Mouse (Mus musculus) kidney, adult 11 months (tissue): Measurements from ENCODE around the gene Osbpl10.
"Not testable (repeated sequence)": the region's sequence is repeated elsewhere in the genome, so short reads cannot be mapped to it uniquely, and the experiment has no call there.

Source experiments
- DNase-seq: peaks from one replicate; pipeline ENCODE4 v3.0.0; 2022

The Osbpl10 gene

DNA sequence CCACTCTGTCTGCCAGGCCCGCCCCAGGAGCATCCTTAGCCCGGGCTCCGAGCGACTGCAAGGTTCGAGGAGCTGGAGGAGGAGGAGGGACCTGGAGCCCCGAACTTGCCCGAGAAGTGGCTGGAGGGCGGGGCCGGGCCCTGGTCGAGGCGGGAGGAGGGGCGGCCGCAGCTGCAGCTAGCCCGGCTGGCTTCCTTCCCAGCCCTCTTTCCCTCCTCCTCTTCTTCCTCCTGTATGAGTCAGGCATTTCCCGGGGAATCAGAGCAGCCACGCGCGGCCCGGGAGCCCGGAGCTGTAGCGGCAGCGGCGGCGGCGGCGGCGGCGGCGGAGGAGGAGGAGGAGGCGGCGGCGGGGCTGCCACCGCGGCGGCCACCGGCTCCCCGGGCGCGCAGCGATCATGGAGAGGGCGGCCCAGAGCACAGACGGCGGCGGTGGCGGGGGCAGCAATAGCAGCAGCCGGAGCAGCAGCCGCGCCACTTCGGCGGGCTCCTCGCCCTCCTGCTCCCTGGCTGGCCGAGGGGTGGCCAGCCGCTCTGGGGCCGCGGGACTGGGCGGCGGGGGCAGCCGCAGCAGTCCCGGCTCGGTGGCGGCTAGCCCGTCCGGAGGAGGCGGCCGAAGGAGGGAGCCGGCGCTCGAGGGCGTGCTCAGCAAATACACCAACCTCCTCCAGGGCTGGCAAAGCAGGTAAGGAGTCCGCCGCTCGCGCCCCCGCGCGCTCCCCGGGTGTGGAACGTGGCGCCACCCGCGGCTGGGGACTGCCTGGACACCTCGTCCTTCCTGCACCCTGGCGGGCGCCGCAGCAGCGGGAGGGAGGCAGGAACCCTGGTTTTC, at the start of gene Osbpl10:
TSS of gene Osbpl10 (plus strand) at position 289 of the 831 bp plus-strand sequence.
- peak; percentile 90 for DNase-seq

DNA sequence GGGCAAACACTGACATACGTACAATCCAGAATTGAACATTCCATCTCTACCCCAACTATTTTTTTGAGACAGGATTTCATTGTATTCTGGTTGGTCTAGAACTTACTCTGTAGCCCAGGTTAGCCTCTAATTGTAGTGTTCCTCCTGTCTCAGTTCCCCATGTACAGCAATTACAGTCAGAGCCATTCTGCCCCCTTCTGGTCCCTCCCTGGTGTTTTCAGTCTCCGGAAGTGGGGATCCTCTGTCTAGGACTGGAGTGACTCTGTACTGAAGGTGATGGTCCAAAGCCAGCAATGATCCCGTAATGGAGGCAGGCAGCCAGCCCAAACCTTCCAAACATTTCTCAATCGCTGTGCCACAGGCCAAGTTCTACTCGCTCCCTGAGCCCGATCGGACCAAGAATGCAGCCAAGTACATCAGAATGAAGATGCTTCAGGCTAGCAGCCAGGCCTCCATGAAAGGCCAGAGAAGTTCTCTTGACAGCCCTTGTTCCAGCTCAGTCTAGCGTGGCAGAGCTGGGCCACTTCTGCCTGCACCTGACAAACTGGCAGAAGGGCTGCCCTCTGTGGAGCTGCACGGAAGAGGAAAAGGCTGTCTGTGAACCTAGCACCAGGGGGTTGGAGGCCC, 47.8 kb upstream of the Osbpl10 start:
- peak; percentile 90 for DNase-seq

DNA sequence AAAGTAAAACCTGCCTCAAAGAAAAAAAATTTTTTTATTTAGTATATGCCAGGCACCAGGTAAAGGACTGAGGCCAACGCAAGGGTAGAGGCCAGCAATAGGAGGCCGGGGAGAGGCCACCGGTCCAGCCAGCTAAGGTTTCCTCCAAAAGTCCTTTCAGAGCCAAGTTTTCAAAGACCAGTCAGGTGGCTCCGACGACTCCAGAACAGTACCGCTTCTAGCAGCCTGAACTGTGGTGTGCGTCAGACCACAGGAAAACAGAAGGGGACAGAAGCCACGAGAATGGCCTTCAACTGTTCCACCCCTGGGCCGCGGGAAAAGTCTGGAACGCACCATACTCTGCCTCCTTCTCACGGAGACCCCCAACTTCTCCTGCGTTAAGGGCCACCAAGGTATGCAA, 45.8 kb upstream of the Osbpl10 start:
- peak; percentile 49 for DNase-seq

- DNase-seq, result no peak
Measured at GRCm38 (mm10) chr9:114933037-114933722, 45.2 kb upstream of the Osbpl10 start.

DNA sequence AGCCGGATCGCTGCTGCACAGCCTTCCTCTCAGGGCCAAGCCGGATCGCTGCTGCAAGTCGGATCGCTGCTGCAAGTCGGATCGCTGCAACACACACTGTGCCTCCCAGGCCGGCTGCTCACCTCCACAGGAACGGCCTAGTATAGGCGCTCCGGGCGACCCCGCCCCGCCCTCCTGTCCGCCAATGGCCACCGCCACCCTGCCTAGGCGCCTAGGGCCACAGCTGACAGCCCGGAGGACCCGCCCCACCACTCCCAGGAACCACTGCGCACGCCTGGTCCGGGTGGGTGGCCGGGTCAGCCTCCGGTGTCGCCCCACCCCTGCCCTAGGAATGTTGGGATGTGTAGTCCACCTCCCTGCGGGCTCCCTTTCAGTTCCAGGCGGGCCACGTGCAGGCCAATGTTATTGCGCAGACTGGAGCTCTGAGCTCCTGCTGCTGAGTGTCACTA, 44.6 kb upstream of the Osbpl10 start, which contains the start of gene Gpd1l:
TSS of gene Gpd1l (minus strand) at position 265 of the 449 bp plus-strand sequence.
- DNase-seq, result peak; percentile 98

GRCm38 (mm10) chr9:114934231-114934630, 44.1 kb upstream of the Osbpl10 start:
- no peak for DNase-seq

GRCm38 (mm10) chr9:114935321-114935720, 43.0 kb upstream of the Osbpl10 start:
- no peak for DNase-seq

GRCm38 (mm10) chr9:114936687-114937086, 41.7 kb upstream of the Osbpl10 start:
- no peak for DNase-seq

- DNase-seq, result no peak
Measured at GRCm38 (mm10) chr9:114944642-114945041, 33.7 kb upstream of the Osbpl10 start.

GRCm38 (mm10) chr9:114945576-114945975, 32.8 kb upstream of the Osbpl10 start:
- DNase-seq, result no peak

GRCm38 (mm10) chr9:114948395-114948794, 30.0 kb upstream of the Osbpl10 start:
- no peak for DNase-seq

- DNase-seq, result no peak
Measured at GRCm38 (mm10) chr9:114952866-114953265, 25.5 kb upstream of the Osbpl10 start.

DNA sequence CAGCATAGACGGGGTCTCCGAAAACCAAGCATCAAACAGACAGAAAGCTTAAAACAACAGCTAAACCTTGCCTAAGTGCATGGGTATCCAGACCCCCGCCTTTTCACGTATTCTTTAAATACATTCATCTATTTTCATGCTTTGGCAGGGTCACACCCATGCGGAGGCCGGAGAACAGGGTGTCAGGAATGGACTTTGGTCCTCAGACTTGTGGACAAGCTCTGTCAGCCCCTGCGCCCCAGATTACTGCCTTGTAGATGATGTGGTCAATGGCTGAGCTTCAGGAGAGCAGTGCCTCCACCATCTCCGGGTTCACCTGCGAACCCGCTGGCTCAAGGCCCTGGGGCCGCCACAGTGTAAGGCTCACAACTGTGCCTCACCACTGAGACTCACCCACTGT, 23.0 kb upstream of the Osbpl10 start:
- no peak for DNase-seq

DNA sequence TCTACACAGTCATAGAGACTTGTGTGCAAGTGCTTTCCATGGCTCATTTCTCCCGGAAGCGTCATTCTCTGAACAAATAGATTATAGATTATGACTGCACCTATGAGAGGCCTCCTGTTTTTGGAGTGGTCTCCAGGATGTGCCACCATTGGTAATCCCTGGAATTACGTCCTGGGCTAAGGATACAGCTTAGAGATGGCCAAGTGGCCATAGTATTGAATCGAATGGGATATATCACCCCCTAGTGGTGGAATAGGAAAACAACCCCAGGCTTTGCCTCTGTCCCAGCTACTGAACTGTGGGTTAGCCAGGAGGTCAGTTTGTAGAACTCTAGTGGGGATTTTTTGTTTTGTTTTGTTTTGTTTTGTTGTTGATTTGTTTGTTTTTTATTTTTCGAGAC, 21.4 kb upstream of the Osbpl10 start:
- no peak for DNase-seq

DNA sequence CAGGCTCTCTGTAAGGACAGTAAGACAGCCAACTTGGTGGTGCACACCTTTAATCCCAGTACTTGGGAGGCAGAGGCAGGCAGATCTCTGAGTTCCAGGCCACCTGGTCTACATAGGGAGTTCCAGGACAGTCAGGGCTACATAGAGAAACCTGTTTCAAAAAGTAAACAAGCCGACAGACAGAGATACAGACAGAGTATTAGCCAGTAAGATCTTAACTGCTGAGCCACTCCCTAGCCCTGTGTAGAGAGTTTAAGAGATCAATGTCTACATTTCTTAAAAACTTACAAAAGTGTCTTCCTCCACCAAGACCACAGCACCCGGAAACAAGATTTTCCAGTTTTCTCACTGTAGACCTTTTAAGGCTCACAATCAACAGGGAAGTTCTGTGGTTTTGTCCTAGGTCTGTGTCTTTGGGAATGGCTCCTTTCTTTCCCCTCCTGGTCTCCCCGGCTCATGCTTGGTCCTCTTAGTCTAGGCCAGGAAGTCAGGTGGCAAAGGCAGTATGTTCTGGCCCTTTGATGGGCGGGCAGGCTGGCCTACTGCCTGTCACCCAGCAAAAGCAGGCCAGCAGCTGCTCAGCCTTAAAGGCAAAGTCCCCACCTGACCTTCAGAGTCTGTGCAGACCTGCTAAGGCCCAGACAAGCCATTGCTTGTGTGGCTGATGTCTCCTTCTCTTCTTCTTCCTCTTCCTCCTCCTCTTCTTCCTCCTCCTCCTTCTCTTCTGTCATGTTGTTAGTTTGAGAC, 18.2 kb upstream of the Osbpl10 start:
- DNase-seq, result peak; percentile 59

- DNase-seq, result no peak
Measured at GRCm38 (mm10) chr9:114960844-114961243, 17.5 kb upstream of the Osbpl10 start.

DNA sequence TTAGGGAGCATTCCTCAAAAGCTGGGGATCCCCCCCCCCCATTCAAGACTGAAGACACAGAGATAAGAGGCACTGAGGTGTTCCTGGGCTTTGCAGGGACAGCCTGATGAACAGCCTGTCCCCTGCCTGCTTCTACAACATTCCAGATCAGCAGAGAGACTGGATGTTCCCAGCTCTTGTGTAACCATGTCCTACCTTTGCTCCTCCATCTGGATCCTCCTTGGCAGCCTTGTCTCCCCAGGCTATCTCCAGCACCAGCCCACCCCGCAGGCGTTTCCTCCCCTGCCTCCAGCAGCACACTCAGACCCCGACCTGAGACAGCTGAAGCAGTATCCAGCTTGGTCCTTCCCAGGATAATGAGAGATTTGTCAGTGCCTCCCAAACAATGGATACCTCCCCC, 14.3 kb upstream of the Osbpl10 start:
- DNase-seq, result no peak

DNA sequence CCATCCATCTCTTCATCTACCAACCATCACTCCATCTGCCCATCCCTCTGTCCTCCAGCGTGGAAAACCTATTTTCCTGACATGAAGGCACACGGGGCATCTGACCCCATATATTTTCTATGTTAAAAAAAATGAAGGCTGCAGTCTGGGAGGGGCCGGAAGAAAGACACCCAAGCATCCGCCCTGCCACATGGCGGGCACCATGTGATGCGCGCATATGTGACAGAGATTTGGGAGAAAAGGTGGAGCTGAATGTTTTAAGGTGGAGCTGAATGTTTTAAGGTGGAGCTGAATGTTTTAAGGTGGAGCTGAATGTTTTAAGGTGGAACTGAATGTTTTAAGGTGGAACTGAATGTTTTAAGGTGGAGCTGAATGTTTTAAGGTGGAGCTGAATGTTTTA, 12.1 kb upstream of the Osbpl10 start:
- DNase-seq, result not testable (repeated sequence)

GRCm38 (mm10) chr9:114977461-114978280, 698 bp upstream of the Osbpl10 start:
- DNase-seq, result no peak

DNA sequence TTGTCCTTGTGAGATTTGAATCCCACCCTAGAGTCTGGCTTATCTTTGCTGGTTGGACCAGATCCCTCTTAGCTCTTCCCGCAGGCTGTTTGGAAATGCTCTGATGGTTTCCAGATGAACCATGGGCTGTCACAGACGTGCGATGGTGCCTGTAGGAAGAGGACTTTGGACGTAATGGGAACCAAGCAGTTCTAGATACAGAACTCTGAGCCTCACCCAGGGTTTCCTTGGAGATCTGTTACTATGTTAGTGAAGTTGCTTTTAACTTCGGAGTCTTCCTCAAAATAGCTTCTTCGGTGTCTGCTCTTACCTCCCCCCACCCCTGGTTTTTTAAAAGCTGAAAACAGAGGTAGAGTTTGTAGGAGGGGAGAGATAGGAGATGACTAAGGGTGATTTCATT, 1.6 kb downstream of the Osbpl10 start:
- no peak for DNase-seq

GRCm38 (mm10) chr9:114982689-114983360, 4.5 kb downstream of the Osbpl10 start, which contains the start of gene Rps27rt:
Gene Rps27rt, minus strand, starts transcription at chr9:114982739.
- DNase-seq, result no peak
